Comparison of ENCODE assay signal across 21 mouse cellular contexts in the genomic region with DNA sequence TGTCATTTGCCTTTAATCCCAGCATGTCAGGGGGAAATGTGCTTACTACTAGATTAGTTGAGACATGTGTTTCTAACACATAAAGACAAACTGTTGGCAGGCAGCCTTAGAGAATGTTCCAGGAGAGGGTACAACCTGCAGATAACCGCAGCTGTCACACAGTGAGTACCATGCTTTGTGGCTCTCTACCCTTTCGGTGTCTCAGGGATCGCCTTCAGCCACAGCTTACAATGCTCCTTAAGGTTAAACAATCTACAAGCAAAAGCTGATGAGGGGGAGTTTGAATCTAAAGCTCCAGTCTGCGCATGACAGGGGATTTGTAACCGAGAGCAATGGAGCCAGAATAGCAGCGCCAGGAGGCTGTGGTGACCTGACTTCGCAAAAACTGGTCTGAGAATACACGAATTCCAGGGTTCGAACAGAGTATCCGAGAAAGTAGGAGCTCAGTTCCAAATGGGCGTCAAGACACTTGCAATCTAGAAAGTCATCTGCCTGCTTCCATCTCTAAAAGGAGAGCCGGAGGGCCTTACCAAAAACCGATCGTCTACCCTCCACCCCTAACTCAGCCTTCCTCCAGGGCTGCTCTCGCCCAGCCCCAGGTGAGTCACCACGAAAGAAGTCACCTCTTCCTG. TPM values are rescaled to one million over a fixed set of nuclear protein-coding genes. Genes with fewer than 3 reads are reported as not detected.
DNase-seq lines count a peak whose midpoint lies in the region; ATAC-seq and TF ChIP-seq lines count a peak whose summit lies in the region.
"Had no signal": no experiment of that assay in that cellular context is flagged by ENCODE, and none has a peak within 500 bp of the region (broad histone marks: within the 10 kb centered on the region; RNA-seq: fewer than 3 reads in every experiment).

No protein-coding gene starts in this region.

- no peak for ATAC-seq in forebrain, postnatal 0 days
- ATAC-seq in forebrain, embryonic 15.5 days (replicated peaks): no peak
- no peak for ATAC-seq in neural tube, embryonic 15.5 days (ENCODE audit: low FRiP score)
- ATAC-seq: hindbrain, embryonic 16.5 days; liver, embryonic 12.5 days; midbrain, embryonic 15.5 days had no signal

- no peaks in the 10 kb centered on the region for H3K4me1 ChIP-seq in forebrain, postnatal 0 days (ENCODE audit: insufficient read depth)
- H3K4me1 ChIP-seq in forebrain, embryonic 15.5 days: no peaks in the 10 kb centered on the region
- no peaks in the 10 kb centered on the region for H3K4me1 ChIP-seq in neural tube, embryonic 15.5 days
- H3K4me1 ChIP-seq: embryonic facial prominence, embryonic 15.5 days; midbrain, embryonic 15.5 days; neural tube, embryonic 12.5 days had no signal

- no peak overlapping the region for H3K9ac ChIP-seq in forebrain, postnatal 0 days
- H3K9ac ChIP-seq in forebrain, embryonic 15.5 days (replicated peaks): no peak overlapping the region
- H3K9ac ChIP-seq in neural tube, embryonic 15.5 days (replicated peaks): no peak overlapping the region
- H3K9ac ChIP-seq: embryonic facial prominence, embryonic 15.5 days; liver, embryonic 12.5 days; midbrain, embryonic 15.5 days; neural tube, embryonic 12.5 days had no signal

- no peak for TF ChIP-seq CTCF in forebrain, postnatal 0 days (IDR thresholded peaks at IDR 0.05; ENCODE audit: low read depth)

- H3K27me3 ChIP-seq in forebrain, postnatal 0 days (ENCODE audit: insufficient read depth, low read length): peaks cover 66% of the 10 kb centered on the region
- peaks cover 82% of the 10 kb centered on the region for H3K27me3 ChIP-seq in forebrain, embryonic 15.5 days
- peaks cover 74% of the 10 kb centered on the region for H3K27me3 ChIP-seq in neural tube, embryonic 15.5 days (replicated peaks)

- no peaks in the 10 kb centered on the region for H3K36me3 ChIP-seq in forebrain, postnatal 0 days (ENCODE audit: insufficient read depth)
- no peaks in the 10 kb centered on the region for H3K36me3 ChIP-seq in forebrain, embryonic 15.5 days
- no peaks in the 10 kb centered on the region for H3K36me3 ChIP-seq in neural tube, embryonic 15.5 days
- H3K36me3 ChIP-seq: embryonic facial prominence, embryonic 15.5 days; liver, embryonic 12.5 days; midbrain, embryonic 15.5 days; neural tube, embryonic 12.5 days had no signal

- peak; percentile 5 for DNase-seq in forebrain, postnatal 0 days
- DNase-seq in neural tube, embryonic 10.5 days (ENCODE audit: extremely low spot score, low spot score): peak; percentile 15
- peak; percentile 55 for DNase-seq in R1 (ENCODE audit: low read depth, low spot score)
- no peak for DNase-seq in left cerebral cortex, adult 8-10 months (ENCODE audit: low spot score in 2 of 2)
- no peak for DNase-seq in natural killer cell, adult 2 months (ENCODE audit: low spot score in 2 of 2)
- DNase-seq: adrenal gland, adult 8-10 months; cerebellum, adult 11-12 months; gastrocnemius, postnatal 25 days; kidney, adult 2 months; kidney, postnatal 36 days; layer of hippocampus, adult 9-11 months; right cerebral cortex, postnatal 25 days; thymus, postnatal 25 days had no signal

- no peak overlapping the region for H3K4me3 ChIP-seq in forebrain, postnatal 0 days (ENCODE audit: low read depth, low read length)
- no peak overlapping the region for H3K4me3 ChIP-seq in forebrain, embryonic 15.5 days
- H3K4me3 ChIP-seq in neural tube, embryonic 15.5 days (replicated peaks): no peak overlapping the region
- H3K4me3 ChIP-seq: embryonic facial prominence, embryonic 15.5 days; liver, embryonic 12.5 days; midbrain, embryonic 15.5 days; neural tube, embryonic 12.5 days had no signal

- H3K27ac ChIP-seq in forebrain, postnatal 0 days (ENCODE audit: low read depth, low read length): no peak overlapping the region
- no peak overlapping the region for H3K27ac ChIP-seq in forebrain, embryonic 15.5 days (replicated peaks)
- H3K27ac ChIP-seq in neural tube, embryonic 15.5 days (replicated peaks): no peak overlapping the region
- H3K27ac ChIP-seq: embryonic facial prominence, embryonic 15.5 days; liver, embryonic 12.5 days; midbrain, embryonic 15.5 days; neural tube, embryonic 12.5 days had no signal

- 39% methylated on average over 16 of the region's 16 CpGs for WGBS in forebrain, postnatal 0 days
- WGBS in forebrain, embryonic 15.5 days: 39% methylated on average over 16 of the region's 16 CpGs
- 40% methylated on average over 16 of the region's 16 CpGs for WGBS in neural tube, embryonic 15.5 days

- no peak overlapping the region for H3K4me2 ChIP-seq in forebrain, postnatal 0 days (ENCODE audit: low read depth)
- no peak overlapping the region for H3K4me2 ChIP-seq in forebrain, embryonic 15.5 days (replicated peaks)
- H3K4me2 ChIP-seq in neural tube, embryonic 15.5 days: no peak overlapping the region
- H3K4me2 ChIP-seq: embryonic facial prominence, embryonic 15.5 days; liver, embryonic 12.5 days; midbrain, embryonic 15.5 days; neural tube, embryonic 12.5 days had no signal

- no peaks in the 10 kb centered on the region for H3K9me3 ChIP-seq in forebrain, postnatal 0 days (ENCODE audit: low read length)
- no peaks in the 10 kb centered on the region for H3K9me3 ChIP-seq in forebrain, embryonic 15.5 days
- no peaks in the 10 kb centered on the region for H3K9me3 ChIP-seq in neural tube, embryonic 15.5 days (replicated peaks)
- H3K9me3 ChIP-seq: embryonic facial prominence, embryonic 15.5 days; liver, embryonic 12.5 days; midbrain, embryonic 15.5 days; neural tube, embryonic 12.5 days had no signal

RNA-seq across cellular contexts. Expression of gene Fcgr1, which starts 45.2 kb away (rescaled TPM):
- total RNA-seq in forebrain, postnatal 0 days (2014; rRNA removed): 1.7 and 5.7 TPM in 2 replicates
- polyA plus RNA-seq in forebrain, postnatal 0 days (2015; fragmentation: Nextera tagmentation; extraction: Ambion mirVana): 1.5 and 2.4 TPM in 2 replicates
- polyA plus RNA-seq in forebrain, embryonic 15.5 days (2015; fragmentation: Nextera tagmentation; extraction: Ambion mirVana): 0.97 and 1.4 TPM in 2 replicates
- polyA plus RNA-seq in neural tube, embryonic 15.5 days (2015; fragmentation: Nextera tagmentation; extraction: Ambion mirVana): 1.8 and 3.5 TPM in 2 replicates
- 1 to 10 TPM; 1.7 to 6.5 (median 3.5) TPM for total RNA-seq in left cerebral cortex, adult 8-10 months (2022)
- total RNA-seq: ES-E14 had no signal

Comparison
In these comparisons a context has a peak if more than half of its experiments do, and no peak if none do; other contexts are left out.
1. DNase-seq: peak in forebrain, postnatal 0 days (single experiment), neural tube, embryonic 10.5 days (single experiment) and R1 (single experiment); none in left cerebral cortex, adult 8-10 months (0 of 2) and natural killer cell, adult 2 months (0 of 2).